Mouse (Mus musculus) embryo, embryonic 10 days (tissue): ENCODE measurements at regions not wholly inside any gene's neighbourhood (a gene's known extent, or its start where the extent isn't known, plus 50 kb on each side); places are given as distances from the start of the nearest gene placed in this dataset.

ENCODE experiments used
- DNase-seq: peaks from one replicate; pipeline ENCODE4 v3.0.0-alpha.2; 2015; ENCODE audit warnings: low spot score

DNA sequence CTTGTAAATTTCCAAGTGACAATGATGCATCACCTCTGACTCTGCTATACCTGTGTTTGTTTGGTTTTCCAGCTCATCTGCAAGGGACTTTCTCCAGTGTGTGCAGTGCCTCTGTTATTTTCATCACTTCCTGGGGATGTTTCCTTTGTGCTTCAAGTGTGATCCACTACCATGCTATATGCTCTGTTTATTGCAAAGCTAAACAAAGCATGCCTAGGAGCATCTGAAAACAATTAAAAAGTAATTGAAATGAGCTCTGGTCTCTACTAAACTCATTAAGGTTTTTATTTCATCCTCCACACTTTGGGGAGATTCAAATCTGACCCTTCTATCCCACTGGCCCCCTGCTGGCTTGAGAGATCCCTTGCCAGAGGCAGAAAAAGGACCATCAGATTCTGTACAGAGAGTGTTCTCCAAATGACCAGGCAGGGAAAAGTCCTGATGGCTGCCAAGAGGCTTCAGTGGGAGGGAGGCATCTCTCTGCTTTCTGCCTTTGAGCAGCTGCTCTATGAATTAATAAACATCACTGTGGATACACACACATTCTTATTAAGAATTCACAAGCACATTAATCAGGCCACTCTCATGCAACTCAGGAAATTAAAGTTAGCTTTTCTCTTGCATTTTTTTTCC is 57.0 kb downstream of the Amd2 start:
- peak; percentile 5 for DNase-seq

GRCm38 (mm10) chr10:35649930-35650329 is 61.8 kb downstream of the Amd2 start:
- DNase-seq = no peak

DNA sequence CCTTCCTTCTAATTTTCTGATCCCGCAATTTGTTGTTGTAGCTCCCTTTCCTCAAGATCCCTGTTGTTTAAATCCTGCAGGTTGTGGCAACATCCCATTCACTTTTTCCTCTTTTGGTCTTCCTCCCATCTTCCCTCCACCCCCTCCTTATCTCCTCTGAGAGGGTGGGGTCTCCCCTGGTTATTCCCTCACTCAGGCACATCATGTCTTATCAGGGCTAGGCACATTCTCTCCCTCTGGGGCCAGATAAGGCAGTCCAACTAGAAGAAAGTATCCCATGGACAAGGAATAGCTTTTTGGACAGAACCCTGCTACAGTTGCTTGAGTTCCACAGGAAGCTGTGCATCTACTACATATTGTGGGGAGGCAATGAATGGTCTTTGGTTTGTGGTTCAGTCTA is 90.8 kb downstream of the Amd2 start:
- no peak for DNase-seq

GRCm38 (mm10) chr10:35586251-35586650 is 125.4 kb downstream of the Amd2 start:
- DNase-seq = no peak
